Mouse (Mus musculus): ENCODE data around the gene Agap1. TPM values are rescaled to one million over a fixed set of nuclear protein-coding genes. Genes with fewer than 3 reads are reported as not detected.

Agap1 gene
- polyA plus RNA-seq, 1 experiment from 2014 or later: 11.3 TPM

DNA sequence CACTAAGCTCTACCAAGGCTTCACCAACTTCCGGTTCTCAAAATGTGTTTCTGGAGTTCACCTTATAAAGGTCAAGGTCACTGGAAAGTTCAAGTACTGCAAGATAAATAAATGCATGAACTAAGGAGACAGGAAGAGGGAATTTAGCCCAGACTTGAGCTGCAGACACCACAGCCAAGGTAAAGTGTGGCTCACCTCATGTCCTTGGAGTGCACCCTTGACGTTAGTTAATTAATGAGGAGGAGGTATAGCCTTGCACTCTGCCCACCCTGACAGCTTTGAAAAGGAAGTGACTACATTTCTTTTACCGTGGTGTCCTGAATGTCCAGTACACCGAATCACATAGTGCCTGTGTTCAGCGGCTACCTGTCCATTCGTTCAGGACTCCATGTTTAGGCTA, 15.3 kb upstream of the Agap1 start:
- Histone ChIP-seq H3K27me3 (no peaks in the 10 kb centered on the region), H3K4me1 (no peaks in the 10 kb centered on the region), H3K4me3 (replicated peaks) (no peak overlapping the region), H3K9me3 (replicated peaks) (no peaks in the 10 kb centered on the region), H3K9ac (no peak overlapping the region), H3K27ac (no peak overlapping the region), H3K4me2 (no peak overlapping the region), H3K36me3 (no peaks in the 10 kb centered on the region)
- WGBS: 59% methylated on average over 6 of the region's 6 CpGs
- ATAC-seq (replicated peaks; ENCODE audit: low FRiP score): no peak

DNA sequence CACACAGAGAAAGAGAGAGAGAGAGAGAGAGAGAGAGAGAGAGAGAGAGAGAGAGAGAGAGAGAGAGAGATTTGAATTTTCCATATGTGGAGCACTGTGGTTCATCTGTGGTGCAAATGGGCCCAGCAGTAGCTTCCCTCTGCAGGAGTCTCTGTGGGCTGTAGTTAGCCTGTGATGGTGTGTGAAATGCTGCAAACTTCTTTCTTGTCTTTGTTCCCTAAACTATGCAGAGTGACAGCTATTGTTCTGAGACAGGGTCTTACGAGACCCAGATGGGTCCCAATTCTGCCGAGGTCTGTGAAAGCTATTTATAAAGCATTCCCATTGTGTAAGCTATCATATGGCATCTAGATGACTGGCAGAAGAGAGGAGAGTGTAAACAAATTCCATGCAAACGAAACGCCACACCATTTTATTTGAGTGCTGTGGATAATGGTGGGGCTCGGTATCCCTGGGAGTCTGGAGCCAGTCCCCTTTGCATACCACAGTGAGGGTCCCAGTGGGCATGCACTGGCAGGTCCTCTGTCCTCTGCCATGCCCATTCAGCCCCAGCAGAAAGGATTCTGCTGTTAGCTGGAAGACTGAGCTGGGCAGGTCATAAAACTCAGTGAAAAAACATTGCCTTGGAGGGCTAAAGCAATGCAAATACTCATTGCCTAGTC, 13.2 kb upstream of the Agap1 start:
- 34% methylated on average over 5 of the region's 5 CpGs for WGBS
- no peak overlapping the region for H3K27ac ChIP-seq
- no peaks in the 10 kb centered on the region for H3K4me1 ChIP-seq
- H3K27me3 ChIP-seq: no peaks in the 10 kb centered on the region
- no peak for ATAC-seq (replicated peaks; ENCODE audit: low FRiP score)
- H3K4me2 ChIP-seq: no peak overlapping the region
- H3K9ac ChIP-seq: no peak overlapping the region
- H3K9me3 ChIP-seq (replicated peaks): no peaks in the 10 kb centered on the region
- H3K4me3 ChIP-seq (replicated peaks): no peak overlapping the region
- H3K36me3 ChIP-seq: no peaks in the 10 kb centered on the region

DNA sequence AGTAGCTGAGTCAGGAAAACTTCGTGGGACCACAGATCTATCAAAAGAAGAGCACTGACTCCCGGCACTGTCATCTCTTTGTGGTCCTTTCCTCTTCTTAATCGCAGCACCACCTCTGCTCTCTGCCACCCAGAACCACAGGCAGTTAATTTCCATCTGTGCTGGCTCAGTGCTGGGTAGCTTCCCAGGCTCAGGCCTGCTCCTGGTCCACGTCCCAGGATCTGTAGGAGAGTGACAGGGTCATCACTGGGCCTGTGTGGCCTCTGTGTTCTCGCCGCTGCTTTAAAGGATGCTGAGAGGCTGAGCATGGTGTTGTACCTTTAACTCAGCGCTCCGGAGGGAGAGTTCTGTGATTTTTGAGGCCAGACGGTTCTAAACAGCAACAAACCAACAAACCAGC, 11.1 kb upstream of the Agap1 start:
- H3K4me3 ChIP-seq (replicated peaks): no peak overlapping the region
- no peak overlapping the region for H3K27ac ChIP-seq
- H3K9ac ChIP-seq: no peak overlapping the region
- ATAC-seq (replicated peaks; ENCODE audit: low FRiP score): no peak
- no peaks in the 10 kb centered on the region for H3K4me1 ChIP-seq
- no peaks in the 10 kb centered on the region for H3K27me3 ChIP-seq
- H3K9me3 ChIP-seq (replicated peaks): no peaks in the 10 kb centered on the region
- no peaks in the 10 kb centered on the region for H3K36me3 ChIP-seq
- WGBS: 65% methylated on average over 9 of the region's 9 CpGs
- H3K4me2 ChIP-seq: no peak overlapping the region

DNA sequence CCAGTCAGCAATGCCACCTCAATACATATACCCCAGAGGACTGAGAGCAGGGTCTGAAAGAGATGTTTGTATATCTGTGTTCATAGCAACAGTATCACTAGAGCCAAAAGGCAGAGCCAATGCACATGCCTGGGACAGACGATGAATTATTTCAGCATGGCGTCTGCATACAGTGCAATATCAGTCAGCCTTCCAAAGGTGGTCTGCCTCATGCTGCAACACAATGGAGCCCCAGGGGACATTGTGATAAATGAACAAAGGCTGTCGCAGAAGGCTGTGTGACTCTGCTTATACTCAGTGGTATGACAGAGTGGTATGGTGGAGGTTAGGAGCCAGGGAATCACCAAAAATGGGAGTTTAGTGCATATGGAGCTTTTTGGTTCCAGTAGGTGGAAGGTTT, 10.6 kb upstream of the Agap1 start:
- WGBS: 77% methylated on average over 3 of the region's 3 CpGs
- Histone ChIP-seq H3K9ac (no peak overlapping the region), H3K9me3 (replicated peaks) (no peaks in the 10 kb centered on the region), H3K27me3 (no peaks in the 10 kb centered on the region), H3K4me2 (no peak overlapping the region), H3K4me3 (replicated peaks) (no peak overlapping the region), H3K36me3 (no peaks in the 10 kb centered on the region), H3K4me1 (no peaks in the 10 kb centered on the region), H3K27ac (no peak overlapping the region)
- ATAC-seq (replicated peaks; ENCODE audit: low FRiP score): no peak

DNA sequence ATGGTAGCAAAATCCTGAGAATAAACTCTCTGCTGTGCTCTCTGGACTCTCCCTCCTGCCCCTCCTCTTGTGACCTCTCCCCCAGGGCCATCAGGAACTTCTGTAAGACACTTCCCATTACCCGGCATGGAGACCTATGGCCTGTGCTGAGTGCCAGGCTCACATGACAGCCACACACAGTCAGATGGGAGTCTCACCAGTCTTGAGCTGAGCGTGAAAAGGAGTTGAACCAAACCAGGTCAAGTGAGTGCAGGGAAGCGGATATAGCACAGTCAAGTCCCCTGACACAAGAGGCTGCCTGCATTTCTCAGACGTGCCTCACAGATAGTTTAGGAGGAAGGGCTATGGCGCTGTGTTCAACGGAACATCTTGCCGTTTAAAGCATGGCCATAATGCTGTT, 4.5 kb upstream of the Agap1 start:
- H3K4me2 ChIP-seq: no peak overlapping the region
- H3K9me3 ChIP-seq (replicated peaks): no peaks in the 10 kb centered on the region
- no peaks in the 10 kb centered on the region for H3K36me3 ChIP-seq
- WGBS: 72% methylated on average over 7 of the region's 7 CpGs
- no peak for ATAC-seq (replicated peaks; ENCODE audit: low FRiP score)
- H3K4me3 ChIP-seq (replicated peaks): no peak overlapping the region
- peaks cover 5% of the 10 kb centered on the region; the same call in 1 of the 2 replicates for H3K4me1 ChIP-seq
- no peaks in the 10 kb centered on the region for H3K27me3 ChIP-seq
- no peak overlapping the region for H3K9ac ChIP-seq
- H3K27ac ChIP-seq: no peak overlapping the region

DNA sequence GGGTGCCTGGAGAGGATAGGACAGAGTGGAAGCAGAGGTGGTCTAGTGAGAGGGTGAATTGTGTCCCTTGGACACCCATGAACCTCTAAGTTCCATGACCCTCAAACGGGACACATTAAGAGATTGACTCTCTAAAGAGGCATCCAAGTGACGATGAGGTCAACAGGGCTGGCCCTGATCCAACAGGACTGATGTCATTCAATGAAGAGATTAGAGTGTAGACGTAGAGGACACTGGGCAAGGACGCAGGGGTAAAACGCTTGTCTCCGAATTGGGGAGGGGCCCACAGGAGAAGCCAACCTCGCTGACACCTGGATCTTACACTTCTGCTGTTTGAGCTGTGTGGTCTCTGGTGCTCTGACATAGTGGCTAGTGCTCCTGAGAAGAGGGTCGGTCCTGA, 2.5 kb upstream of the Agap1 start:
- ATAC-seq (replicated peaks; ENCODE audit: low FRiP score): no peak
- Histone ChIP-seq H3K36me3 (no peaks in the 10 kb centered on the region), H3K4me2 (no peak overlapping the region), H3K4me1 (peaks cover 23% of the 10 kb centered on the region), H3K27ac (no peak overlapping the region), H3K27me3 (no peaks in the 10 kb centered on the region), H3K4me3 (replicated peaks) (no peak overlapping the region), H3K9me3 (replicated peaks) (no peaks in the 10 kb centered on the region), H3K9ac (no peak overlapping the region)
- 85% methylated on average over 8 of the region's 8 CpGs for WGBS

DNA sequence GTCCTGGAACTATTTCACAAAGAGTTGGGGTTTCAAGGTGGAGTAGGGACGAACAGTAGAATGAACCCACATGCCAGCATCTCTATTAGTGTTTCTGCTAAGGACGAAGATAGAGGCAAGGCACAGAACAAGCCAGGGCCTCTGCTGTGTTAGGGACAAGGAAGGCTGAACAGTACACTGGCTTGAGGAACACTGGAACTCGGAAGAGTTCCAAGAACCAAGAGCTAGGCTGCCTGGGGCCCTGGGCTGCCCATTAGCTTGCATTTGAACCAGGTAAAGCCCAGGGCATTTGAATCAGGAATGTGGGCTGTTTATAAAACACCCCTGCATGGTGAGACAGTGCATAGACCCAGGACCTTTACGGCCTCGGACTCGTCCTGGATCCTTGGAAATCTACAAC, 940 bp upstream of the Agap1 start:
- no peak for ATAC-seq (replicated peaks; ENCODE audit: low FRiP score)
- H3K4me3 ChIP-seq (replicated peaks): peak overlapping the region; percentile 88
- peaks cover 28% of the 10 kb centered on the region for H3K4me1 ChIP-seq
- peak overlapping the region; percentile 96 for H3K4me2 ChIP-seq
- 0 out of 2 replicates have a peak, but pooled peaks cover 7% of the 10 kb centered on the region for H3K9me3 ChIP-seq (replicated peaks)
- H3K27ac ChIP-seq: no peak overlapping the region
- peak overlapping the region; percentile 91 for H3K9ac ChIP-seq
- 35% methylated on average over 6 of the region's 6 CpGs for WGBS
- no peaks in the 10 kb centered on the region for H3K27me3 ChIP-seq
- H3K36me3 ChIP-seq: peaks cover 5% of the 10 kb centered on the region; the same call in 1 of the 2 replicates

DNA sequence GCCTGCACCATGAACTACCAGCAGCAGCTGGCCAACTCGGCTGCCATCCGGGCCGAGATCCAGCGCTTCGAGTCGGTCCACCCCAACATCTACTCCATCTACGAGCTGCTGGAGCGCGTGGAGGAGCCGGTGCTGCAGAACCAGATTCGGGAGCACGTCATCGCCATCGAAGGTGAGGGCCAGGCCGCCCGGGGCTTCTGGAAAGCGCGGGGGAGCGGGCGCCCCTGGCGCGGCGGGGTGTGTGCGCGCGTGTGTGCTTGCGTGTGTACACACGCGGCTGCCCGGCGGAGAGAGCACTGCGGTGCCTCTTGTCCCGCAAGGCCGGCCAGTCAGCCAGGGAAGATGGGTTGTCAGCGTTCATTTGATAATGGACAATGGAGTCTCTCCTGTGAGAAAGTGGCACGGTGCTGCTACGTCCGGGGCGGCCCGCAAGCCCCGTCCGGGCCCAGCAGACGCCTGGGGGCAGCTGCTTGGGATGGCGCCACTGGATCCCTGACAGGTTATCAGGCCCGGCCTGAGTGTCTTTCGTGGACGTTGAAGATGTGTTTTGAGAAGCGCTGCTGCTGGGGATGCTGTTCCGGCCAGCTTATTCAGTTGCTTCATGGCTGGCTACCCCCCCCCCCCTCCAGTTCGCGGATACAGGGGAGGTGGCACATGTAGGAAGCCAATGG, 950 bp downstream of the Agap1 start:
- H3K4me1 ChIP-seq: peaks cover 32% of the 10 kb centered on the region
- 0 out of 2 replicates have a peak, but pooled peaks cover 7% of the 10 kb centered on the region for H3K9me3 ChIP-seq (replicated peaks)
- peak overlapping the region; percentile 96 for H3K4me2 ChIP-seq
- WGBS: under 1% methylated on average over 51 of the region's 51 CpGs
- H3K27ac ChIP-seq: peak overlapping the region; percentile 87
- H3K36me3 ChIP-seq: peaks cover 5% of the 10 kb centered on the region; the same call in 1 of the 2 replicates
- no peaks in the 10 kb centered on the region for H3K27me3 ChIP-seq
- peak overlapping the region; percentile 88 for H3K4me3 ChIP-seq (replicated peaks)
- no peak for ATAC-seq (replicated peaks; ENCODE audit: low FRiP score)
- peak overlapping the region; percentile 91 for H3K9ac ChIP-seq

DNA sequence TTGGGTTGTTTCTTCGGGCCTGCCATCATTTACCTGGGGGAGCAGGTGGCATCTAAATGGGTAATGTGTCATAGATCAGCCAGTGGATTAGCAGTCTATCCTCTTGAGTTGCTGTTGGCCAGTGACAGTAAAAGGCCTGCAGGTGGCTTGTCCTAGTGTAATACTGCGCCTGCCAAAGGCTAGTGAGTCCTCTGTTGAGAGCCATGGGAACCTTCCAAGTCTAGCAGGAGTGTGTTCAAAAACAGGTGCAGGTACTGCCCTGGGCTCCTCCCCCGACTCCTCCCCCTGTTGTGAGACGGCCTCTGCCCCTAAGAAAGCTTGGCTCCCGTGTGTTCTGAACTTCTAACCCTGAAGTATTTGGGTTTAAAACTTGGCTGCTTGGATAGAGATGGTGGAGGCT, 1.9 kb downstream of the Agap1 start:
- H3K4me3 ChIP-seq (replicated peaks): peak overlapping the region; percentile 88
- H3K4me2 ChIP-seq: peak overlapping the region; percentile 96
- WGBS: 21% methylated on average over 5 of the region's 5 CpGs
- H3K9ac ChIP-seq: peak overlapping the region; percentile 91; the same call in 1 of the 2 replicates
- H3K27ac ChIP-seq: no peak overlapping the region
- H3K9me3 ChIP-seq (replicated peaks): 0 out of 2 replicates have a peak, but pooled peaks cover 7% of the 10 kb centered on the region
- no peak for ATAC-seq (replicated peaks; ENCODE audit: low FRiP score)
- peaks cover 33% of the 10 kb centered on the region for H3K4me1 ChIP-seq
- peaks cover 5% of the 10 kb centered on the region; the same call in 1 of the 2 replicates for H3K36me3 ChIP-seq
- H3K27me3 ChIP-seq: no peaks in the 10 kb centered on the region

DNA sequence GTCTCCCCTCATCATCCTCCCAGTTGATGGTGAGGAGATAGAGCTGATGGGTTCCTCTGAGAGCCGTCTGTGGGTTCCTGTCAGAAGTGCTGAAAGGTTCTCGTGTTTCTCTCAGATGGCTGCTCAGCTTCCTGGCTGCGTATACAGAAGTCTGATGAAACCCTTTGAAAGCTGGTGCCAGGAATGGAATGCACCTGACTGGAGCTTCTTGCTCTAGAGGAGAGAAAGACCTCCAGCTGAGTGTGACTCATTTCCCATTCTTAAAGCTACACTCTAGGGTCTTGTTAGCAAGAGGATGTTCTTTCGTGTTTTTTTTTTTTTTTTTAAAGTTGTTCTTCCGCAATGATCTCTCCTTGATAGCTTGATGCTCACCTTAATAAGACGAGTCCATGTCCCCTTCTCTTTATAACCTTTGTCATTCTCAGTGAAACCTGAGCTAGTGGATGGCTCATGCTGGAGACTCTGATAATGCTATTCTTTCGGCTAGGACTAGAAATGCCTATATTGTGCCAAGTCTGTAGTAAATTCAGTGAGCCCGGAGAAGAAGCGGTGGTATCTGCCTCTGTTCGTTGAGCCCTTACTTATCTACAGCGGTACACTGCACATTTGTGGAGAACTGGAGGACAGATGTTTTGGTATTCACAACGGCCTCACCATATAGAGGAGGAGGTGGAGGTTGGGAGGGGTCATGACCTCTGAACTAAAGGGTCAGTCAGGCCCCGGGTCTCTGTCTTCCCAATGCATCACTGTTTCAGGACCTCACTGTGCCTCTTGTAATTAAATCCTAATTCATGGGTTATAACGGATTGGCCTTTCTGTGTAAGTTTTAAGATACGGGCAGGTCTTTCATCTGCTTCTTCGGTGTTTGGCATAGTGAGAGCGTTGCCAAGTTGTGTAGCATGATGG, 2.8 kb downstream of the Agap1 start:
- no peaks in the 10 kb centered on the region for H3K27me3 ChIP-seq
- no peak for ATAC-seq (replicated peaks; ENCODE audit: low FRiP score)
- peak overlapping the region; percentile 96 for H3K4me2 ChIP-seq
- peaks cover 5% of the 10 kb centered on the region; the same call in 1 of the 2 replicates for H3K36me3 ChIP-seq
- H3K4me1 ChIP-seq: peaks cover 33% of the 10 kb centered on the region
- 63% methylated on average over 17 of the region's 17 CpGs for WGBS
- H3K27ac ChIP-seq: no peak overlapping the region
- H3K4me3 ChIP-seq (replicated peaks): peak overlapping the region; percentile 88
- H3K9ac ChIP-seq: no peak overlapping the region
- 0 out of 2 replicates have a peak, but pooled peaks cover 7% of the 10 kb centered on the region for H3K9me3 ChIP-seq (replicated peaks)

DNA sequence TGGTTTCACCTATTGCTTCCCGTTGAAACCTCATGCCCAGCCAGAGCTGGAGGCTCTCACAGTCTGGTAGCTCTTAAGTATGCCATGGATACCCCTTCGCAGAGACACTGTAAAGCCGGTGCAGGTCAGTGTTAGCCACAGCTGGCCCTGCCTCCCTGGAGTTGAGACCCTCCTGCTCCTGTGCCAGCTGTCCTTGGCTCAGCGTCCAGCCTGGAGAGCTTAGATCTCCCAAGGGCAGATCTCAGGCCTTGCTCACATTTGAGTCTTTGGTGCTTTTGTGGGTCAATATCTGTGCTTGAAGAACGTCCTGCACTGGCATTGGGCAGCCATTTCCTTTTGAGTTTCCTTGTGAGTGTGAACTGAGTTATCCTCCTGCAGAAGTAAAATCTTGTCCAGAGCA, 7.3 kb downstream of the Agap1 start:
- Histone ChIP-seq H3K36me3 (peaks cover 5% of the 10 kb centered on the region; the same call in 1 of the 2 replicates), H3K9me3 (replicated peaks) (0 out of 2 replicates have a peak, but pooled peaks cover 7% of the 10 kb centered on the region), H3K9ac (no peak overlapping the region), H3K4me3 (replicated peaks) (no peak overlapping the region), H3K27me3 (no peaks in the 10 kb centered on the region), H3K27ac (no peak overlapping the region), H3K4me2 (no peak overlapping the region), H3K4me1 (peaks cover 47% of the 10 kb centered on the region)
- WGBS: 87% methylated on average over 5 of the region's 5 CpGs
- no peak for ATAC-seq (replicated peaks; ENCODE audit: low FRiP score)
